Mouse (Mus musculus) left cerebral cortex, adult 18-20 months (tissue): ENCODE measurements around the gene Fmn2. TPM values are rescaled to one million over a fixed set of nuclear protein-coding genes. Genes with fewer than 3 reads are reported as not detected.
A peak's percentile ranks its signal among the peaks of the same experiment; 100 is the strongest.

Experiments used
- DNase-seq, 2 experiments: peaks; one replicate each; pipeline ENCODE4 v3.0.0; 2021 to 2022; ENCODE audit warnings: low spot score in 2 of 2, mixed read lengths in 1 of 2
- long read RNA-seq, 2 experiments: library from polyadenylated mRNA; stranded (forward); transcript quantifications; one replicate each; pipeline ENCODE4 v2.0.0; 2021
- total RNA-seq, 2 experiments: library from RNA; stranded (reverse); gene quantifications; 2 replicates each; pipeline ENCODE4 v1.2.3; 2021

Fmn2 gene
- 10 to 100 TPM; 77.5 to 95.2 TPM for total RNA-seq
- long read RNA-seq, experiment 1, partial matches to known transcripts: 1 of 3 reads
- long read RNA-seq, experiment 1, other reads (novel, unspliced or antisense): 2 of 3 reads
- long read RNA-seq, experiment 2, full-length matches to known transcripts: 1 of 5 reads
- long read RNA-seq, experiment 2, partial matches to known transcripts: 3 of 5 reads
- long read RNA-seq, experiment 2, other reads (novel, unspliced or antisense): 1 of 5 reads

DNA sequence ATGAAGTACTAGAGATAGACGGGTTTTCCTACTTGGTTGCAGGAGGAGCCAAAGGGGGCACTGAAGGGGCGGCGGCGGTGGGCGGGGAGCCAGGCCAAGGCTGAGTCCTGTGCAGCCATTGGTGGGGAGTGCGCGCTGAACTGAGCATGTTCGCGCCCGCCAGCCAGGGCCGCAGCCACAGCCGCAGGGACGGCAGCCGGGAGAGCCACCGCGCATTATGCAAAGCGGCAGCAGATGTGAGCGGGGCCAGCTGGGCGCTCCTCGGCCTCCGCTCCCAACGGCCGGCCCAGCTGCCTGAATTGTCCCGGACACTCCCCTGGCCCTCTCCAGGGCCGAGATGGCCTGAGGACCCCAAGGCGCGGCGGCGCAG is at the start of gene Fmn2:
Gene Fmn2, plus strand, starts transcription at position 165 of the 370 bp plus-strand sequence.
- peak; percentile 84 to 90 for DNase-seq

DNA sequence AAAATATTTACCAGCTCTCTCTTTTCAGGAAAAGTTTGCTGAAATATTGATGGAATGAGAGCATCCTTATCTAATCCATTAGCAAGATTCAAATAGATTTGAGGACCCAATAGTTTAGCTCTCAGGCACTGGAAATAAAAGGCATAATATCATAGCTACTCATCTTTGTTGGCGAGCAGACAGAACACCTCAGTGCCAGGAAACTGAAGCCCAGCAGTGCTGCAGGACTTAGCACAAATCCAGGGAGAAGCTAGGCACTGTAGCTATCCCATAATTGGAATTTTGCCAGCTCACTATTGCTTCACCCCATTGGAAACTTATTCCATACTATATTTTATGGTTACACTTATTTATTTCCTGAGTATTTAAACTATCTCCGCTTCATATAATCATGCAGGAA is 46.5 kb upstream of the Fmn2 start:
- no peak for DNase-seq

DNA sequence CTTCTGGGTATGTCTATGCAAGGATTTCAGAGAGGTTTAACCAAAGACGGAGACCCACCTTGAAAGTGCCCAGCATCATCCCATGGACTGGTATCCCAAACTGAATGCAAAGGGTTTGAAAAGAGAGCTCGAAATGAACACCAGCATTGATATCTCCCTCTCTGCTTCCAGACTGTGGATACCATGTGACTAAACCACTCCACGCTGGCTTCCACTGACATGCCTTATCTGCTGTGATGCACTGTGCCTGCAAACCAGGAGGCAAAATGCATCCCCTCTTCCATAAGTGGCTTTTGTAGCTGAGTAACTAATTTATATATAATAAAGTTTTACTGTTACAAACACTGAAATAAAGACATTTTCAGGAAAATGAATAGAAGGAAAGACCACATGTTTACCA is 36.2 kb upstream of the Fmn2 start:
- no peak for DNase-seq

DNA sequence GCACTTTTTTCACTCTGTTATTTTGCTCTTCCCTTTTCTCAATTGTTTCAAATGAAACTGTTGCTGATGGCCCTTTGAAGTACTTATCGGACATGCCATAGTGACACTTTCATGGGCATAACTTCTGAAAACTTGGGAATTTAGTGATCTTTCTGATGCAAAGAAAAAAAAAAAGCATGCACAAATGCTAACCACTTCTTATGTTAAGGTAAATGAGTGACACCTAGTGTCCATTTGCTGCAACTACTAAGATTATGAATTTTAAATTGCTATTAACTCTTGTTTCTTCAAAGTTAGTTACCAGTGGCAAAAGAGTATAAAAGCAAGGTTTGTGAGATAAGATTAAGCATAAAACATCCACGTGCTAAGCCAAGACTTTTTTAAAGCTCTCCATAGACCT is 35.4 kb upstream of the Fmn2 start:
- no peak for DNase-seq

DNA sequence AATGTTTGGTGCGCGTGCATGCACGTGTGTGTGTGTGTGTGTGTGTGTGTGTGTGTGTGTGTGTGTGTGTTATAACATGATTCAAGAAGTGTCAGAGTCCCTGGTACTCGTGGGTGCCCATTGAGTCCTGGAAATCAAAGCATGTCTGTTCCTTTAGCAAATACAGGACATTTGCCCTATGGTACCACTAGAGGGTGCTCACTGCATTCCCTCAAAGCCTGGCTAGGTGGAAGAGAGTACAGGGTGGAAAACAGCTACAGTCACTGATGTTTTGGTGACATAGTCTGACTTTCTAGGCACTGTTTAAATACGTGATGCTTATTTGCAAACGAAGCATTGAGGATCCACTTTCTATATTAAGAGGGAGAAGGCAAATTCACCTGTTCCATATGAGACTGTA is 31.9 kb upstream of the Fmn2 start:
- peak; percentile 28 to 37 for DNase-seq

DNA sequence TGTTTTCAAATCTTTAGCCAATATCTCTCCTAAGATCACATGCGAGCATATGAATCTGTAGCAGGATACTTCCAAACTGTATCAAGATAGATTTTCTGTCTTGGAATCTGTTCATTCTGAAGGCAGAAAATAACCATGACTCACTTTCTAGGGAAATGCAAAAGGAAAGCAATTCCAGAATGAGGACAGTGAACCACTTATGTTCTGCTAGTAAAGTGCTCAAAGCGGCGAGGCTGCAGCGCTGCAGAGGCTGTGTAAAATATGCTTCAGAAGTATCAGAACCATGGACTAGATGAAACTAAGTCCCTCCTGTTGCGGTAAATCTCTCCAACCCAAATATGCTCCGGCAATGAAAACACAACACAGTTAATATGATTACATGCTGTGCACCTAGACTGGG is 19.1 kb upstream of the Fmn2 start:
- DNase-seq: peak; percentile 17 to 38

DNA sequence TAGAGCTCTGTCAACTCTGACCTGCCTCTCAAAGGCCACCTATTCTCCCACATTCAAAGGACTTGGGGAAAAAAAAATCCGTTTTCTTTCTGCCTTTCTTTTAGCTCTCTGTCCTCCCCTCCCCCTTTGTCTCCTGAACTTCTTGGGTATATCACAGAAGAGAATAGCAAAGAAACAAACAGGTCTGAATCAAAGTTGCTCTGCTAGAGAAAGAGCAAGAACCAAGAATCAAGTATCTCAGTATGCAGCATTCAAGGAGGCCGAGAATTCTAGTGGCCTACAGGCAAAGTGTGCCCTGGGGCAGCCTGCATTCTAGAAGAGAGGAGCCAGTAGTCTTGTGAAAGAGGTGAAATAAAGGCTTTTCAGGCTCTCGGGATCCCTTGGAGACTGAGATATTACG is 1.6 kb upstream of the Fmn2 start:
- no peak for DNase-seq

DNA sequence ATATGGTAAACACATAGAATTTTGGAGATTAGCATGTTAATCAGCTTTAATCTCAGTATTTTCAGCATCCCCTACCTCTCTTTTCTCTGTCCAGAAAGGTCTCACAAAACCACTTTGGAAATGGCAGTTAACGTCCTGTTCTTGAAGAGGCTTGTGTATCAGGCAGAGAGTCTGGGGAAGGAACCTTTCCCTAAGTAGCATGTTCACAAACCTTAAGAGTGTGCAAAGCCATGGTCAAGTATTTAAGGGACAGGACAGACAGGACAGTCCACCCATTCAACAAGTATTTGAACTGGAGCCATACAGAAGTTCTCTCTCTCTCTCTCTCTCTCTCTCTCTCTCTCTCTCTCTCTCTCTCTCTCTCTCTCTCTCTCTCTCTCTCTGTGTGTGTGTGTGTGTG is 614 bp upstream of the Fmn2 start:
- no peak for DNase-seq

DNA sequence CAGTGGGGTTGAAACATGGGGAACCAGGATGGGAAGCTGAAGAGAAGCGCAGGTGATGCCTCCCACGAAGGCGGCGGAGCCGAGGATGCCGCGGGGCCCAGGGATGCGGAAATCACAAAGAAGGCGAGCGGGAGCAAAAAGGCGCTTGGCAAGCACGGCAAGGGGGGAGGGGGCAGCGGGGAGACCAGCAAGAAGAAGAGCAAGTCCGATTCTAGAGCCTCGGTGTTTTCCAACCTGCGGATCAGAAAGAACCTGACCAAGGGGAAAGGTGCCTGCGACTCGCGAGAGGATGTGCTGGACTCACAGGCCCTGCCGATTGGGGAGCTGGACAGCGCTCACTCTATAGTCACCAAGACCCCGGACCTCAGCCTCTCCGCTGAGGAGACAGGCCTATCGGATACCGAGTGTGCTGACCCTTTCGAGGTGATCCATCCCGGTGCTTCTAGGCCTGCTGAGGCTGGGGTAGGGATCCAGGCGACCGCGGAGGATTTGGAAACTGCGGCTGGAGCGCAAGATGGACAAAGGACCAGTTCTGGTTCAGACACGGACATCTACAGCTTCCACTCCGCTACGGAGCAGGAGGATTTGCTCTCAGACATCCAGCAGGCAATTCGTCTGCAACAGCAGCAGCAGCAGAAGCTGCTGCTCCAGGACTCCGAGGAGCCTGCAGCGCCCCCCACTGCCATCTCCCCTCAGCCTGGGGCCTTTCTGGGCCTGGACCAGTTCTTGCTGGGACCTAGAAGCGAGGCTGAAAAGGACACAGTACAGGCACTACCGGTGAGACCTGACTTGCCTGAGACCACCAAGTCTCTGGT is 613 bp downstream of the Fmn2 start:
- peak; percentile 67 to 80 for DNase-seq

DNA sequence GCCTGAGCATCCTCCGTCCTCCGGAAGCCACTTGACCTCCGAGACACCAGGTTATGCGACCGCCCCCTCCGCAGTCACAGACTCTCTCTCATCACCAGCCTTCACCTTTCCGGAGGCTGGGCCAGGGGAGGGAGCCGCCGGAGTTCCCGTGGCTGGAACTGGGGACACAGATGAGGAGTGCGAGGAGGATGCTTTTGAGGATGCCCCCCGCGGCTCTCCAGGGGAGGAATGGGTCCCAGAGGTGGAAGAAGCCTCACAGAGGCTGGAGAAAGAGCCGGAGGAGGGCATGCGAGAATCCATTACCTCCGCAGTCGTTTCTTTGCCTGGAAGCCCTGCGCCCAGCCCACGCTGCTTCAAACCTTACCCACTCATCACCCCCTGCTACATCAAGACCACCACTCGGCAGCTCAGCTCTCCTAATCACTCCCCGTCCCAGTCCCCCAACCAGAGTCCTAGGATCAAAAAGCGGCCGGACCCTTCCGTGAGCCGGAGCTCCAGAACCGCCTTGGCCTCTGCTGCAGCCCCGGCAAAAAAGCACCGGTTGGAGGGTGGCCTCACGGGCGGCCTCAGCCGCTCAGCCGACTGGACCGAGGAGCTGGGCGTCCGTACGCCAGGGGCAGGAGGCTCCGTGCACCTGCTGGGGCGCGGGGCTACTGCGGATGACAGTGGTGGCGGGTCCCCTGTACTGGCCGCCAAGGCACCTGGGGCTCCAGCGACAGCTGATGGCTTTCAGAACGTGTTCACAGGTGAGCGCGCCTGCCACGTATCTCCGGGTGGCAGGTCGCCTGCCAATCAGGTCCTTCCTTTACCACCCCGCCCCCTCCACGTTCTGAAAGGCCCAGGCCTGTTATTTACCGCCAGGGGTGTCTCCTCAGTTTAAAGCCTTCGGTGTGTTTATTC is 1.5 kb downstream of the Fmn2 start:
- DNase-seq: peak; percentile 65 to 76

DNA sequence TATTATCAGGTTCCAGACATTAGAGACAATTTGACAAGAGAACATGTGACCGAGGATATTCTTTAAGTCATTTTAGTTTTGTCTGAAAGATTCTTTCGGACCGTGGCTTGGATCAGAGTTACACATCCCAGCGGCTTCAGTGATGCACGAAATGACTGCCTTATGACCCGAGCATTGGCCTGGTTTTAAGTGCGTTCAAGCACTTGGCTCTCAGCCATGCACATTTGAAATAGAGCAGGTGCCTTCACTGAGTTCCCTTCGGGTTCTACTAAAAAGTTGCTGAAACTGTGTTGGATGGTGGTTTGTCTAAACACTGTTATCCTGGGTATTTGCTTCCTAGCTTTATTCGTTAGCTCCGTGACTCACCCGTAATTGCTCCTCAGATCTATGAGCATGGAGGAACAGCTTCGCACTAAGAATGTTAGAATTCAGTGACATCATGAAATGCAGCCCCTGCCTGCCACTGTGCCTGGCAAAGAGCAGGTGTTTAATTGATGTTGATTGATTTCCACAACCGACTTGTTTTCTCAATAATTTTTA is 7.0 kb downstream of the Fmn2 start:
- DNase-seq: no peak

DNA sequence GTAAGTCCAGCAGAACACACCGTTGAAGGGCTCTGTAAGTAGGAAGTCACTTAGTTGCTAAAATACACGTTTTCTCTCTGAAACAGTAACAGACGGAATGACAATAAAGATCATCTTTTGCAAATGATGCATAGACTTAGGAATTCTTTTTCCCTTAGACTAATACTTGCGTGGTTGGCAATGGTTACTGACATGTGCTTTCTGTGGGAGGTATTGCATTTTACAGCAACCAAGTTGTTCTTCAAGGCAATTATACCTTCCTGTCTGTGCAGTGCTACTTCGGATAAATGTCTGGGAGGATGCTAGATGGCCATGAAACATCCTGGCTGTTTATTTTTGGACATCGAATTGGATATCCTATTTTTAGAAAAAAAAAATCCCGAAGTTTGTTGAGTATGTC is 11.8 kb downstream of the Fmn2 start:
- DNase-seq: peak in 1 of 2 experiments; percentile 28

DNA sequence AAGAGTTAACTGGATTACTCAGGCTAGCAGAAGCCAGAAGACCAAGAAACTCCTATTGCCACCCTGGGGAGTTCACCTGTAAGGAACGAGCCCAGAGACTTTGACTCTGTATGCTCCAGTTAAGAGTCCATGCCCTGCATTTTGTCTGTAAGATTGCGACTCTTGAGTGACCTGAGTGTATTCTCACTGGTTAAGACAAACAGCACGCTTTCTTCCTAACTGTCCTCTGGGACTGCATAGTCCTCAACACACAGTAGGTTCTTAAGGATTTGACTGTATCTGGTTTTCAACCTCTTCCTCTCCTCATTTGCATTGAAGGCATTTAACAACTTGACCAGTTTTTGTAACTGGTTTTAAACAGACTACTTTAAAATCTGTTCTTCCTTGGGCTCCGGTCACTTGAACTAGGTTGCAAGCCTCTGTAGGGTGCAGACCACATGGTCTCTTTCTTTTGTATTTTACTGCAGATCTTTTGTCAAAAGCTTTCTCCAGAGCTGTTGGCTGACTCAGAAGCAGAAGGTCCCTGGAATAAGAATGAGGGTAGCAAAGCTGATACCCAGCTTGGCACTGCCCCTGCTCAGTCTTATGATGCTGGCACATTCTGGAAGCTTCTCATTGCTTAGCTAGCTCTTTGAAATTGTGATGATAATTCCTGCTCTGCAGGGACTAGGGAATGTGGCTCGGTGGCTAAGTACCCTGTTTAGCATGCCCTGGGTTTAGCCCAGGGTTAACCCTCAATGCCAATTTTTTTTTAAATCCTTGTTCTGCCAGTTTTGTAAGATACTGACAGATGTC is 20.5 kb downstream of the Fmn2 start:
- no peak for DNase-seq

DNA sequence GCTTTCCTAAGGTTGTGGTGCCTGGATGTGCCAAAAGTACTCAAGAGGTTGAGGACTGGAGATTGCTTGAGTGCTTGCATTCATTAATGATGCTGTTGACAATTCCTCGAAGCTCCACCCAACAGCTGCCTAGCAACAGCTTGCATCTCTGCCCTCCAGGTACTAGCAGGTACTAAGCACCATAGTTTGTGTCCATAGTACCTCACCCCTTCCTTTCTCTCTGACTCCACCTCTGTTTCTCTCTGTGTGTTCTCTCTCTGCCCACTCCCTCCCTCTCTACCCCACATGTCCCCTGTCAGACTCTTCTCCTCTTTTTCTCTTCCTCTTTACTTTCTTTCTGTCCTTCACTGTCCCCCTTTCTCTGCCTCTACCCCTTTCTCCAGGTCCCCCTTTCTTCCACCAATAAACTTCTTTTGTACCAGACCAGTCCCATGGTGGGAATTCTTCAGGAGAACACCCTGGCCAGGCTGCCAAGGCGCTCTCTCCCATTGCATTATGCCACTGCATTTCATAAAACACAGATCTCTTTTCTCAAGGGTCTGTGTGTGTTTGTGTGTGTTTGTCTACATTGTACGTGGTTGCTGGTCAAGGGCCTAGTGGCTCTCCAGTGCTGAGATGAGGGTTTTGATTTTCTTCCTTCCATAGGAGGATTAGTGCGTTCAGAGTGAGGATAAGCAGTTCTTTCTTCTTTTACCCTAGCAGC is 21.3 kb downstream of the Fmn2 start:
- no peak for DNase-seq

DNA sequence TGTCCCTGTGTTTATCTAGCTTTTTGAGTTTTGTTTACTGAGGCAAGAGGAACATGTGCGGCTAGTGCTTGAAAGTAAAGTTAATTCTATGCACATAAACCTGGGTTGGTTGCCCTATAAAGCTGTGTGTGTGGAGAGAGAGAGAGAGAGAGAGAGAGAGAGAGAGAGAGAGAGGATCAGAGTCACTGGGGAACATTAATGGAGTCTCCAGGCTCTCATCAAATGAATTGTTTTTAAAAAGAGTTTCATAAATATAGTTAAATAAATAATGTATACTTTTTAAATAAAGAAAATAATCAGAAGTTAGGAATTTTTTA is 21.8 kb downstream of the Fmn2 start:
- DNase-seq: no peak

DNA sequence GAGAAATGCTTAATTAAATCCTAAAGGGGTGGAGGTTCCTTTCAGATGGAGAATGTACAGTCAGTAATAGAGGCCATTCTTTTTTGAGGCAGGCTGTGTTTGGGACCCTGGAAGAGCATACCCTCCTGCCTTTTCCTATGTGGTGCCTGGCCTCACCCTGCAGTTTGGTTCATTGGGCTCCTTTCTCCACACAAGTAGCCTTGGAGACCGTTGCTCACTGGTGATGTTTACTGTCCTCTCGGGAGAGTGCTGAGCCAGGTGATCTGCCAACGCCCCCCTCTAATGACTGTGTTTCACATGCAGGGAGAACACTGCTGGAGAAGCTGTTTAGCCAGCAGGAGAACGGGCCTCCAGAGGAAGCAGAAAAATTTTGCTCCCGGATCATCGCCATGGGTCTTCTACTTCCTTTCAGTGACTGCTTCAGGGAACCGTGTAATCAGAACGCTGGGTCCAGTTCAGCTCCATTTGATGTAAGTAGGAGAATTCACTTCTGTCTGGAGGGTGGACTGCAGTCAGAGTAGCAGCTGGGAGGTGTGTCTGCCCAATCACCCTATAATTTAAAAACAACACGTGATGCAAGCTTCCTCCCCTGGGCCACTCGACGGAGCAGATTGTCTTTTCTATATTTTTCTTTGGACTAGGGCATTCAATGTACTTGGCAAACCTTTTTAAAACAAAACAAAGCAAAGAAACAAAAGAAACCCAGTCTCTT is 35.3 kb downstream of the Fmn2 start:
- no peak for DNase-seq

DNA sequence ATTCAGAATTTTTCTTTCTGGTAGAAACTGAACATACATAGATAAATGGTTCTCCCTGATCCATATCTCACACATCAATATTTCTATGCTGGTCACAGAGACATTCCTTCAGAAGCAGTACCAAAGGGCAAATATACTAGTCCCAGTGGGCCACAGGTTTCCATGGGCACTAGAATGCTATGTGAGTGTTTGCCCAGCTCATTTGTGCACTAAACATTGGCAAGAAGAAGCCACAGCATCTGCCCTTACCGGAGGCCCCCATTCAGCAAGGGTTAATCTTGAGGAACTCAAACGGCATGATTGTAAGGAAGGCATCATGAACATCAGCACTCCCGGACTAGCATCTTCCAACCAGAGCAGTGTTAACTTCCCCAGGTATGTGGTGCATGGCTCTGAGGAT is 35.9 kb downstream of the Fmn2 start:
- no peak for DNase-seq

DNA sequence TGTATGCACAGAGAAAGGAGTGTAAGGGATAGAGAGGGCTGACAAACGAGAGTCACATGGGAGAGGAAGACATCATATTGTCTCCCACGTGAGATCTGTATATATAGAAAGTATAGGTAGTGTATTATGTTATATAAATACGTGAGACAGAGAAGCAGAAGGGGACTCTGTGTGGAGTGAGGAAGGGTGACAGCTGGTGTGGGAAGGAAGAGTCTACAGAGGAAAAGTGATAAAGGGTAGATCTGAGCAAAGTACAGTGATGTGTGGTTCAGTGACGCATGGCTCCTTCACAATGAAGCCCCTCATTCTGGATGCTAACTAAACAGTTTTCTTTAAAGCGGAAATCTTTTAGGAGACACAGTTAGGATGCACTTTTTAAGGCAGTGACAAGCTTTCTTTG is 46.7 kb downstream of the Fmn2 start:
- peak in 1 of 2 experiments; percentile 25 for DNase-seq

DNA sequence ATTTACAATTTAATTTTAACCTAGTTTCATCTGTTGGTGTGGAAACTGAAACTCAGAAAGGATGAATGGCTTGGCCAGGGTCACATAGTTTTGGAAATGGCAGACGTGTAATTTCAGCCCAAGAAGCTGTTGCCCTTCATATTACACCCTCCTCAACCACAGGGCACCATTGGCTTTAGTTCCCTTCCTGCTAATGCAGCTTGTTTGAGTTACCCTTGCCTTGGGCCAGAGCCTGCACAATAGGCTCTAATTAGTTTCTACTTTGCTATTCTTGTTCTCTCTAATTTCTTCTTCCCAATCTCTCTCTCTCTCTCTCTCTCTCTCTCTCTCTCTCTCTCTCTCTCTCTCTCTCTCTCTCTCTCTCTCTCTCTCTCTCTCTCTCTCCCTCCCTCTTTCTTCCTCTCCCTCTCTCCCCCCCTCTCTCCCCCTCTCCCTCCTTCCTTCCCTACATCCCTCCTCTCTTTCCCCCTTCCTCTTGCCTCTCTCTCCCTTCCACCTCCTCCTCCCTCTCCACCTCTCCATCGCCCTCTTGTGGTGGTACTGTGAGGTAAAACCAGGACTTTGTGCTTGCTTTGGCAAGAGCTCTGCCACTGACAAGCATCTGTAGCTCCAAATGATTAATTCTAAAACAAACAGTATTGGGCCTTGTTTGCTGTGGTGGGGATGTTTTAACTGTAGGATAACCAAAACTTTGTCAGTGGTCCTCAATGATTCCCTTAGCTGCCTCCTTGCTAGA is 51.8 kb downstream of the Fmn2 start:
- peak; percentile 60 to 74 for DNase-seq
